Mouse (Mus musculus) heart, embryonic 11.5 days (tissue): ENCODE results near the gene Cpn1. TPM values are rescaled to one million over a fixed set of nuclear protein-coding genes. Genes with fewer than 3 reads are reported as not detected.

Experiments used
- ATAC-seq: fragments of 200-750 bp; cut with Nextera tagmentation; replicated peaks from 2 replicates; pipeline ENCODE4 v1.8.0; 2017; ENCODE audit warnings: moderate library complexity; ENCODE audit not compliant: insufficient number of reproducible peaks, low FRiP score, low TSS enrichment
- H3K27ac ChIP-seq: fragments of 300-500 bp; sonication (generic); 2 replicates; pipeline ENCODE4 v1.5.1; 2014; ENCODE audit warnings: mild to moderate bottlenecking, low read depth, low read length
- H3K27me3 ChIP-seq: fragments of 300-500 bp; sonication (generic); 2 replicates; pipeline ENCODE4 v1.6.1; 2014; ENCODE audit warnings: mild to moderate bottlenecking, low read length, mixed read lengths; ENCODE audit not compliant: control insufficient read depth, insufficient read depth
- H3K36me3 ChIP-seq: fragments of 300-500 bp; sonication (generic); 2 replicates; pipeline ENCODE4 v1.6.1; 2014; ENCODE audit warnings: mild to moderate bottlenecking, low read length, moderate library complexity, mixed read lengths; ENCODE audit not compliant: control insufficient read depth, insufficient read depth
- H3K4me1 ChIP-seq: fragments of 300-500 bp; sonication (generic); 2 replicates; pipeline ENCODE4 v1.6.1; 2014; ENCODE audit warnings: low read length; ENCODE audit not compliant: control insufficient read depth, insufficient read depth
- H3K4me2 ChIP-seq: fragments of 300-500 bp; sonication (generic); 2 replicates; pipeline ENCODE4 v1.6.1; 2014; ENCODE audit warnings: mild to moderate bottlenecking, moderate library complexity
- H3K4me3 ChIP-seq: fragments of 300-500 bp; sonication (generic); 2 replicates; pipeline ENCODE4 v1.5.1; 2014; ENCODE audit warnings: low read depth, low read length
- H3K9ac ChIP-seq: fragments of 300-500 bp; sonication (generic); 2 replicates; pipeline ENCODE4 v1.6.1; 2014; ENCODE audit warnings: mild to moderate bottlenecking, low read depth, low read length, moderate library complexity
- H3K9me3 ChIP-seq: fragments of 300-500 bp; sonication (generic); replicated peaks from 2 replicates; pipeline ENCODE4 v1.6.1; 2016; ENCODE audit warnings: low read length; ENCODE audit not compliant: control insufficient read depth
- WGBS: fragments of 180-500 bp; shearing (Covaris S2); extraction: QIAGEN DNeasy Blood & Tissue Kit; methylation state at CpG from one replicate; pipeline ENCODE4 v1.1.7; 2014; ENCODE audit not compliant: insufficient replicate concordance; 5-methylcytosine and 5-hydroxymethylcytosine counted together
- polyA plus RNA-seq: library from polyadenylated mRNA; unstranded; fragments of >200 nt; fragmentation: Nextera tagmentation; extraction: Ambion mirVana; gene quantifications from 2 replicates; pipeline ENCODE4 v1.2.1, GENCODE M21; 2014

Gene Cpn1
- polyA plus RNA-seq, 1 experiment from 2014 or later = 2.0 TPM

- H3K27me3 ChIP-seq = no peaks in the 10 kb centered on the region
- no peak overlapping the region for H3K4me2 ChIP-seq
- no peak overlapping the region for H3K9ac ChIP-seq
- WGBS = 79% methylated on average over 11 of the region's 11 CpGs
- H3K27ac ChIP-seq = no peak overlapping the region
- no peaks in the 10 kb centered on the region for H3K36me3 ChIP-seq
- no peaks in the 10 kb centered on the region for H3K9me3 ChIP-seq
- H3K4me3 ChIP-seq = no peak overlapping the region
- ATAC-seq = no peak
- H3K4me1 ChIP-seq = peaks cover 3% of the 10 kb centered on the region; the same call in 1 of the 2 replicates
Observed at GRCm38 (mm10) chr19:43998802-43999527, 12.6 kb upstream of the Cpn1 start.

DNA sequence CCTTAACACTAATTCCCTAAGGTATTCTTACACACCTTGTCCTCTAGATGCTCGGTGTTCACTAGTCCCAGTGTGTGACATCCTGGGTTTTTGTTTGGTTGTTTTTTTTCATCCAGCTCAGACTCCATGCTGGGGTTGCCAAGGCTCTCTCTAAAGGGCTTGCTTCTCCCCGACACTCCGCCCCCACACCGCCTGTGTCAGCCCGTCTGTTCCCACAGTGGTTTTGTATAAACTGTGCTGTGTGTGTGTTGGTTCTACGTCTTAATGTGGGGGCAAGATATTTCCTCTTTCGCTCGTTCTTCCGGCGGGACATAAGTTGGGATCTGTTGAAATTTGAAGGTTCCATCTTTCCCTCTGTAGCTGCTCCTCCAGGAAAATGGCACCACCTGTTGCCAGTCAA, 11.7 kb upstream of the Cpn1 start:
- Histone ChIP-seq H3K4me2 (no peak overlapping the region), H3K27me3 (no peaks in the 10 kb centered on the region), H3K4me3 (no peak overlapping the region), H3K27ac (no peak overlapping the region), H3K4me1 (peaks cover 3% of the 10 kb centered on the region; the same call in 1 of the 2 replicates), H3K9me3 (no peaks in the 10 kb centered on the region), H3K36me3 (no peaks in the 10 kb centered on the region), H3K9ac (no peak overlapping the region)
- 82% methylated on average over 10 of the region's 10 CpGs for WGBS
- no peak for ATAC-seq

- H3K4me3 ChIP-seq = no peak overlapping the region
- ATAC-seq = no peak; the same call in 1 of the 2 replicates
- H3K4me1 ChIP-seq = peaks cover 5% of the 10 kb centered on the region; the same call in 1 of the 2 replicates
- 37% methylated on average over 7 of the region's 7 CpGs for WGBS
- H3K4me2 ChIP-seq = no peak overlapping the region
- H3K27me3 ChIP-seq = no peaks in the 10 kb centered on the region
- H3K27ac ChIP-seq = no peak overlapping the region
- no peak overlapping the region for H3K9ac ChIP-seq
- H3K36me3 ChIP-seq = no peaks in the 10 kb centered on the region
- H3K9me3 ChIP-seq = no peaks in the 10 kb centered on the region
Observed at GRCm38 (mm10) chr19:43995427-43995826, 9.1 kb upstream of the Cpn1 start.

DNA sequence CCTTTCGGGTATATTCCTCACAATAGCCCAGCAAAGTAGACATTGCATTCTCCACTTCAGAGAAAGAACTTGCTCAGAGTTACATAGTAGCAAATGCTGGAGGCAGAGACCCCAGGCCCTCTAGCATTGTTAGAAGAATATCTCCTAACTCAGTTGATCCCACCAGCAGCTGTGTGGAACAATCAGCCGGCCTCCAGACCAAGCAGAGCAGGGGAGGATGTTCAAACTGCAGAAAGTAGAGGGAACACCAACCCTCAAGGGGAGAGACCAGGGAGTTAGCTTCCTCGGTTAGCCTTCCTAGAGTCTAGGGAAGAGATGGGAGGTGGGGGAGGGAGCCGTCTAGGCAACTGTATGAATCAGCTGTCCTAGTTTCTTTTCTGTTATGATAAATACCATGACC, 6.1 kb upstream of the Cpn1 start:
- H3K4me3 ChIP-seq = no peak overlapping the region
- peaks cover 5% of the 10 kb centered on the region; the same call in 1 of the 2 replicates for H3K4me1 ChIP-seq
- no peak for ATAC-seq
- no peak overlapping the region for H3K4me2 ChIP-seq
- H3K27me3 ChIP-seq = no peaks in the 10 kb centered on the region; the same call in 1 of the 2 replicates
- H3K27ac ChIP-seq = no peak overlapping the region
- no peak overlapping the region for H3K9ac ChIP-seq
- no peaks in the 10 kb centered on the region for H3K36me3 ChIP-seq
- H3K9me3 ChIP-seq = no peaks in the 10 kb centered on the region
- 58% methylated on average over 4 of the region's 4 CpGs for WGBS

DNA sequence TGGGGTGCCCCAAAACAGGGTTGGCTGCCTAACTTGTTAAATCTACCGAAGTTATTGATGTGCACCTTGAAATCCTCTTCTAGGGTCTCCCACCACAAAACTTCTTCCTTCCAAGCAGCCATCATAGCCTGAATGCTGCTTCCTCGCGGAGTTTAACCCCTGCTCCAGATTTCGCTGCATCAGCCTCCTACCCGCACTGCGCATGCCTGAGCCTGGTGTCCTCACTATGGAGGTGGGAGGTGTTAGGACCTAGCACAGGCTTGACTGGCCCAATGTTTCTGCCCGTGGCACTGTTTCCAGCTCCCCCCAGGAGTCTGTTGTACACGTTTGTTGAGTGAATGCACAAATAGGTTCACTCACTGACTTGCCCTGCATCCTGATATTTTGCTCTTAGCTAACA, 4.0 kb upstream of the Cpn1 start:
- Histone ChIP-seq H3K9ac (no peak overlapping the region), H3K9me3 (no peaks in the 10 kb centered on the region), H3K27ac (no peak overlapping the region), H3K36me3 (no peaks in the 10 kb centered on the region), H3K27me3 (peaks cover 7% of the 10 kb centered on the region), H3K4me1 (0 out of 2 replicates have a peak, but pooled peaks cover 2% of the 10 kb centered on the region), H3K4me3 (no peak overlapping the region), H3K4me2 (no peak overlapping the region)
- 70% methylated on average over 8 of the region's 8 CpGs for WGBS
- ATAC-seq = no peak

DNA sequence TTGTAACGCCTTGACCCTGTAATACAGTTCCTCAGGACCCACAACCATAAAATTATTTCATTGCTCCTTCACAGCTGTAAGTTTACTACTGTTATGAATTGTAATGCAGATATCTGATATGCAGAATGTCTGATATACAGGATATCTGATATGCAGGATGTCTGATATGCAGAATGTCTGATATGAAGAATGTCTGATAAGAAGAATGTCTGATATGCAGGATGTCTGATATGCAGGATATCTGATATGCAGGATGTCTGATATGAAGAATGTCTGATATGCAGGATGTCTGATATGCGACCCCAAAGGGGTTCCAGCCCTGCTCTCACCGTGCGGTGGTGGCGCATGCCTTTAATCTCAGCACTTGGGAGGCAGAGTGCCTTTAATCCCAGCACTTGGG, 4.4 kb downstream of the Cpn1 start:
- H3K4me2 ChIP-seq = no peak overlapping the region
- no peak overlapping the region for H3K27ac ChIP-seq
- no peak overlapping the region for H3K4me3 ChIP-seq
- no peak for ATAC-seq
- no peaks in the 10 kb centered on the region for H3K9me3 ChIP-seq
- H3K27me3 ChIP-seq = peaks cover 9% of the 10 kb centered on the region
- 75% methylated on average over 5 of the region's 5 CpGs for WGBS
- no peak overlapping the region for H3K9ac ChIP-seq
- no peaks in the 10 kb centered on the region for H3K4me1 ChIP-seq
- H3K36me3 ChIP-seq = no peaks in the 10 kb centered on the region

- Histone ChIP-seq H3K27me3 (peaks cover 3% of the 10 kb centered on the region; the same call in 1 of the 2 replicates), H3K4me2 (no peak overlapping the region), H3K9ac (no peak overlapping the region), H3K9me3 (no peaks in the 10 kb centered on the region), H3K4me3 (no peak overlapping the region), H3K36me3 (no peaks in the 10 kb centered on the region), H3K4me1 (no peaks in the 10 kb centered on the region), H3K27ac (no peak overlapping the region)
- no peak for ATAC-seq
- 87% methylated on average over 17 of the region's 17 CpGs for WGBS
Observed at GRCm38 (mm10) chr19:43980711-43981110, 5.6 kb downstream of the Cpn1 start.

GRCm38 (mm10) chr19:43977799-43978198, 8.6 kb downstream of the Cpn1 start:
- H3K9ac ChIP-seq = no peak overlapping the region
- H3K36me3 ChIP-seq = no peaks in the 10 kb centered on the region
- no peak overlapping the region for H3K4me2 ChIP-seq
- no peak for ATAC-seq
- WGBS = 72% methylated on average over 3 of the region's 3 CpGs
- no peaks in the 10 kb centered on the region for H3K4me1 ChIP-seq
- no peak overlapping the region for H3K4me3 ChIP-seq
- no peak overlapping the region for H3K27ac ChIP-seq
- no peaks in the 10 kb centered on the region for H3K9me3 ChIP-seq
- no peaks in the 10 kb centered on the region for H3K27me3 ChIP-seq

DNA sequence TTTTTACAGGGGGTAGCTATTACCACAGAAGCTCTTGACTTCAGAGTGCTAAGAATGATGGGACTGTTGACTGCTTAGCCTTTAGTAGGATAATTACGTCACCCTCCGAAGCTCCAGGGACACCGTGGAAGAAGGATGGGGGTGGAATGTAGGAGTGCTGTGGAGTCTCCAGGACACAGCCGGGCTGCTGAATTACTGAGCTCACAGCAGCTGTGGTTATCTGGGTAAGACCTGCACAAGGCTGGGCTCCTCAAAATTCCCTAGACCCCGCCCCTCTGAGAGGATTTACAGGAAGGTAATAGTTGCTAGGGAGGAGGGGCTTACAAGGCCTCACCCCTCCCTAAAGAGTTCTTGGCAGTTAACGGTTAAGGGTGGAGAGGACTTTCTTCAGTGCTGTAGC, 9.7 kb downstream of the Cpn1 start:
- WGBS = 44% methylated on average over 6 of the region's 6 CpGs

More for the DNA sequence above, 9.7 kb downstream of the Cpn1 start:
- Histone ChIP-seq H3K4me1 (no peaks in the 10 kb centered on the region), H3K27me3 (no peaks in the 10 kb centered on the region), H3K36me3 (no peaks in the 10 kb centered on the region), H3K9me3 (no peaks in the 10 kb centered on the region), H3K9ac (no peak overlapping the region), H3K27ac (no peak overlapping the region), H3K4me3 (no peak overlapping the region), H3K4me2 (no peak overlapping the region)
- ATAC-seq = no peak
